Mouse (Mus musculus): ENCODE data around the gene Olfr1474. TPM values are rescaled to one million over a fixed set of nuclear protein-coding genes. Genes with fewer than 3 reads are reported as not detected.
"Not testable (repeated sequence)": the region's sequence is repeated elsewhere in the genome, so short reads cannot be mapped to it uniquely, and the experiment has no call there.

Gene Olfr1474
- polyA plus RNA-seq (2015; fragmentation: Nextera tagmentation; extraction: Ambion mirVana), result not detected in 2 replicates

DNA sequence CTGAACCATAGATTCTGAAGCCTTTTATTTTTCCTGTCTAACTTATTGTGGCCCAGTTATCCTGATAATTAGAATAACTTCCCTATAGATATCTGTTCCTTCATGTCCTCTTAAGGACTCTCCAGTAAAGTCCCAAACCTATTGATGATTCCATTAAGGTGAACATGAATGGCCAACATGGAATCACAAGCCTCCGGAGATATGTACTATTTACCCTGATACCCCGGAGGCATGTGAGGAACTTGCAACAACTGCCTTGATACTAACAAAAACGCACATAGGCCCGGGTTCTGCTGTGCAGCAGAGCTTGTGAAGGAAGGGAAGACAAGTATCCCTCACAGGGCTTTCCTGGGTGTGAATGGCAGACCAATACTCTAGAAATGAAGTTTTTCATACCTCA lies at the start of gene Olfr1474:
TSS of gene Olfr1474 (plus strand) at position 301 of the 400 bp plus-strand sequence.
- H3K9me3 ChIP-seq (ENCODE audit: low read length); ATAC-seq; DNase-seq (ENCODE audit: low spot score); H3K4me1 ChIP-seq (ENCODE audit: insufficient read depth, low read depth, low read length); H3K4me3 ChIP-seq (ENCODE audit: low read depth, low read length); H3K36me3 ChIP-seq (ENCODE audit: insufficient read depth, low read length); H3K27me3 ChIP-seq (replicated peaks; ENCODE audit: insufficient read depth, low read length); H3K27ac ChIP-seq (ENCODE audit: low read length); H3K9ac ChIP-seq (replicated peaks; ENCODE audit: low read depth); H3K4me2 ChIP-seq (replicated peaks; ENCODE audit: low read depth, low read length): not testable (repeated sequence)
- 63% methylated on average over 4 of the region's 4 CpGs for WGBS

DNA sequence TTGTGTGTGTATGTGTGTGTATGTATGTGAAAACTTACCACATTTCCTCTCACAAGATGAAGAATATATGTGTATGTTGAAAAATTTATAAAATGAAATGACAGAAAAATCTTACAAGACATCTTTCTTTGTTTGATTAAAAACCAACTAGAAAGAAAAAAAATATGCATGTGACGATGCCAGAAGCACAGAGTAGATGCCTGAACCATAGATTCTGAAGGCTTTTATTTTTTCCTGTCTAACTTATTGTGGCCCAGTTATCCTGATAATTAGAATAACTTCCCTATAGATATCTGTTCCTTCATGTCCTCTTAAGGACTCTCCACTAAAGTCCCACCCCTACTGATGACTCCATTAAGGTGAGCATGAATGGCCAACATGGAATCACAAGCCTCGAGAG lies 26.3 kb upstream of the Olfr1474 start, which contains the start of gene Olfr1471:
TSS of gene Olfr1471 (plus strand) at position 301 of the 400 bp plus-strand sequence.
- H3K27me3 ChIP-seq (replicated peaks; ENCODE audit: insufficient read depth, low read length); H3K4me3 ChIP-seq (ENCODE audit: low read depth, low read length); H3K36me3 ChIP-seq (ENCODE audit: insufficient read depth, low read length); H3K9ac ChIP-seq (replicated peaks; ENCODE audit: low read depth); H3K4me1 ChIP-seq (ENCODE audit: insufficient read depth, low read depth, low read length); DNase-seq (ENCODE audit: low spot score); H3K27ac ChIP-seq (ENCODE audit: low read length); H3K4me2 ChIP-seq (replicated peaks; ENCODE audit: low read depth, low read length); ATAC-seq; H3K9me3 ChIP-seq (ENCODE audit: low read length): not testable (repeated sequence)
- WGBS, result 48% methylated on average over 2 of the region's 2 CpGs

DNA sequence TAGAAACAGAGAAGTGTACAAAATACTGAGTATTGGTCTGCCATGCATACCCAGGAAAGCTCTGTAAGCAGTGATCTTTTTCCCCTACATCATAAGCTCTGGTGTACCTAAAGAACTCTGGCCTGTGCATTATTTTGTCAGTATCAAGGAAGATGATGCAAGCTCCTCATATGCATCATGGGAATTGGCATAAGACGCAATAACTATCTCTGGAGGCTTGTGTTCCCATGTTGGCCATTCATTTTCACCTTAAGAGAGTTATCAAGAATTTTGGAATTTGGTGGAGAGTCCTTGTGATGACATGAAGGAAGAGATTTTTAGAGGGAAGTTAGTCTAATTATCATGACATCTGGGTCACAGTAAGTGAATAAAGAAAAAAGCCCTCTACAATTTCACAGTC lies 13.4 kb upstream of the Olfr1474 start, which contains the start of gene Olfr1472:
TSS of gene Olfr1472 (minus strand) at position 101 of the 400 bp plus-strand sequence.
- no peaks in the 10 kb centered on the region for H3K9me3 ChIP-seq (ENCODE audit: low read length)
- no peaks in the 10 kb centered on the region for H3K27me3 ChIP-seq (replicated peaks; ENCODE audit: insufficient read depth, low read length)
- no peaks in the 10 kb centered on the region for H3K36me3 ChIP-seq (ENCODE audit: insufficient read depth, low read length)
- H3K4me1 ChIP-seq (ENCODE audit: insufficient read depth, low read depth, low read length), result no peaks in the 10 kb centered on the region
- H3K9ac ChIP-seq (replicated peaks; ENCODE audit: low read depth), result no peak within 1 kb of the TSS
- ATAC-seq (no peak), DNase-seq (ENCODE audit: low spot score) (no peak)
- 73% methylated on average over 1 of the region's 1 CpGs for WGBS
- H3K4me3 ChIP-seq (ENCODE audit: low read depth, low read length), result no peak within 1 kb of the TSS
- no peak within 1 kb of the TSS for H3K27ac ChIP-seq (ENCODE audit: low read length)
- no peak for TF ChIP-seq EP300 (IDR thresholded peaks at IDR 0.05)
- TF ChIP-seq CTCF (IDR thresholded peaks at IDR 0.05), result no peak
- H3K4me2 ChIP-seq (replicated peaks; ENCODE audit: low read depth, low read length), result no peak within 1 kb of the TSS

DNA sequence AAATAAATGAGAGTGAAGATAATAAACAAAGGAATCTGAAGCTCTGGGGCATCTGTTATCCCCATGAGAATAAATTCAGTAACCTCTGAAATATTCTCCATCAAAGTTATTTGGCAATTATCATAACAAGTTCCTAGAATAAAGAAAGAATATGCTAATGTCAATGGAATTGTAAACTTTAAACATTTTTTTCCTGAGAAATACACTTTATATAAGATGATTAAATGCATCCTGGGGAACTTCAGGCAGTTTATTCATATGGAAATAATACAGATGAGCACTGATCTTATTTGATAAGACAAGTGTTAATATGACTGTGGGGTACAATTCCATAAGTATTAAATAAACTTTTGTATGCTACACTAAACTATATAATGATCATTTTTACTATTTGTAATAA lies 10.7 kb downstream of the Olfr1474 start, which contains the start of gene Olfr1475:
TSS of gene Olfr1475 (minus strand) at position 101 of the 400 bp plus-strand sequence.
- Histone ChIP-seq H3K9ac (replicated peaks; ENCODE audit: low read depth) (no peak within 1 kb of the TSS), H3K4me1 (ENCODE audit: insufficient read depth, low read depth, low read length) (no peaks in the 10 kb centered on the region), H3K27ac (ENCODE audit: low read length) (no peak within 1 kb of the TSS), H3K4me3 (ENCODE audit: low read depth, low read length) (no peak within 1 kb of the TSS), H3K9me3 (ENCODE audit: low read length) (no peaks in the 10 kb centered on the region), H3K27me3 (replicated peaks; ENCODE audit: insufficient read depth, low read length) (no peaks in the 10 kb centered on the region), H3K36me3 (ENCODE audit: insufficient read depth, low read length) (no peaks in the 10 kb centered on the region), H3K4me2 (replicated peaks; ENCODE audit: low read depth, low read length) (no peak within 1 kb of the TSS)
- ATAC-seq (no peak), DNase-seq (ENCODE audit: low spot score) (no peak)
- TF ChIP-seq CTCF (IDR thresholded peaks at IDR 0.05), result no peak
- TF ChIP-seq EP300 (IDR thresholded peaks at IDR 0.05), result no peak

DNA sequence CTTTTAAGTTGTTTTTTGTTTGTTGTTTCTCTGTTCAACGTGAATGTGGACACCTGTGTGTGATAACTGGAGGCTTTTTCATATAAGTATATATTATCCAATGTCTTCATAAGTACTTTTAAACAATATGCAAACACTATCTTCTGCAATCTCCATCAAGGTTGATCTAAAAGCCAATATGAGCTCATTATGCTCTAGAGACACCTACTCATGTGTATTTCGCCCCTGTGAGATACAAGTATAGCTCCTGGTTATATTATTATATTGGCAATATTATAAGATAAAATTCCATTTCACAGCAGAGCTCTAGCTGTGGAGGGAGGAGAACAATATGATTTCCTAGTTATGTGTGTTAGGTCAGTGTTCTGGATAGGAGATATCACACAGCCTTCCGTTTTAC lies 30.9 kb downstream of the Olfr1474 start, which contains the start of gene Olfr1477:
TSS of gene Olfr1477 (plus strand) at position 301 of the 400 bp plus-strand sequence.
- no peaks in the 10 kb centered on the region for H3K36me3 ChIP-seq (ENCODE audit: insufficient read depth, low read length)
- no peaks in the 10 kb centered on the region for H3K27me3 ChIP-seq (replicated peaks; ENCODE audit: insufficient read depth, low read length)
- H3K4me2 ChIP-seq (replicated peaks; ENCODE audit: low read depth, low read length), result no peak within 1 kb of the TSS
- no peaks in the 10 kb centered on the region for H3K9me3 ChIP-seq (ENCODE audit: low read length)
- H3K9ac ChIP-seq (replicated peaks; ENCODE audit: low read depth), result no peak within 1 kb of the TSS
- ATAC-seq, result no peak
- DNase-seq (ENCODE audit: low spot score), result no peak
- WGBS, result 53% methylated on average over 3 of the region's 3 CpGs
- no peak within 1 kb of the TSS for H3K27ac ChIP-seq (ENCODE audit: low read length)
- no peak within 1 kb of the TSS for H3K4me3 ChIP-seq (ENCODE audit: low read depth, low read length)
- H3K4me1 ChIP-seq (ENCODE audit: insufficient read depth, low read depth, low read length), result no peaks in the 10 kb centered on the region
- TF ChIP-seq EP300 (IDR thresholded peaks at IDR 0.05) (no peak), CTCF (IDR thresholded peaks at IDR 0.05) (no peak)

Other genes with a start within 250 kb of the Olfr1474 start
- gene Olfr1463, start 238.2 kb upstream of the Olfr1474 start, polyA plus RNA-seq (2015; fragmentation: Nextera tagmentation; extraction: Ambion mirVana), result not detected in 2 replicates
- gene Olfr1465, start 154.0 kb upstream of the Olfr1474 start, polyA plus RNA-seq (2015; fragmentation: Nextera tagmentation; extraction: Ambion mirVana), result not detected in 2 replicates
- not detected in 2 replicates for gene Olfr1466, start 130.7 kb upstream of the Olfr1474 start, polyA plus RNA-seq (2015; fragmentation: Nextera tagmentation; extraction: Ambion mirVana)
- gene Olfr1467, start 107.3 kb upstream of the Olfr1474 start, polyA plus RNA-seq (2015; fragmentation: Nextera tagmentation; extraction: Ambion mirVana), result not detected in 2 replicates
- gene Olfr1469, start 61.7 kb upstream of the Olfr1474 start, polyA plus RNA-seq (2015; fragmentation: Nextera tagmentation; extraction: Ambion mirVana), result not detected in 2 replicates
- not detected in 2 replicates for gene Olfr1471, start 26.2 kb upstream of the Olfr1474 start, polyA plus RNA-seq (2015; fragmentation: Nextera tagmentation; extraction: Ambion mirVana)
- gene Olfr1472, start 13.5 kb upstream of the Olfr1474 start, polyA plus RNA-seq (2015; fragmentation: Nextera tagmentation; extraction: Ambion mirVana), result not detected in 2 replicates
- gene Olfr1475, start 10.6 kb downstream of the Olfr1474 start, polyA plus RNA-seq (2015; fragmentation: Nextera tagmentation; extraction: Ambion mirVana), result not detected in 2 replicates
- not detected in 2 replicates for gene Olfr1477, start 31.0 kb downstream of the Olfr1474 start, polyA plus RNA-seq (2015; fragmentation: Nextera tagmentation; extraction: Ambion mirVana)
- gene Olfr1480, start 58.3 kb downstream of the Olfr1474 start, polyA plus RNA-seq (2015; fragmentation: Nextera tagmentation; extraction: Ambion mirVana), result not detected in 2 replicates
- not detected in 2 replicates for gene Olfr1484, start 113.9 kb downstream of the Olfr1474 start, polyA plus RNA-seq (2015; fragmentation: Nextera tagmentation; extraction: Ambion mirVana)
- gene Olfr1487, start 147.8 kb downstream of the Olfr1474 start, polyA plus RNA-seq (2015; fragmentation: Nextera tagmentation; extraction: Ambion mirVana), result not detected in 2 replicates
- gene Olfr1489, start 162.1 kb downstream of the Olfr1474 start, polyA plus RNA-seq (2015; fragmentation: Nextera tagmentation; extraction: Ambion mirVana), result not detected in 2 replicates
- not detected in 2 replicates for gene Olfr1490, start 181.5 kb downstream of the Olfr1474 start, polyA plus RNA-seq (2015; fragmentation: Nextera tagmentation; extraction: Ambion mirVana)
- gene Olfr1491, start 227.7 kb downstream of the Olfr1474 start, polyA plus RNA-seq (2015; fragmentation: Nextera tagmentation; extraction: Ambion mirVana), result not detected in 2 replicates

Measured in lung, postnatal 0 days (tissue).